Mouse (Mus musculus) midbrain, embryonic 11.5 days (tissue): ENCODE data around the gene Slc37a3. TPM values are rescaled to one million over a fixed set of nuclear protein-coding genes. Genes with fewer than 3 reads are reported as not detected.

Experiments used
- ATAC-seq: fragments of 200-750 bp; cut with Nextera tagmentation; 2 replicates; pipeline ENCODE4 v1.8.0; 2017; ENCODE audit warnings: moderate TSS enrichment, moderate library complexity; ENCODE audit not compliant: low FRiP score
- DNase-seq: peaks from one replicate; pipeline ENCODE4 v3.0.0; 2015; ENCODE audit warnings: low spot score; ENCODE audit errors: missing footprints
- H3K27ac ChIP-seq: fragments of 300-500 bp; sonication (generic); 2 replicates; pipeline ENCODE4 v1.5.1; 2014; ENCODE audit warnings: low read depth, low read length
- H3K27me3 ChIP-seq: fragments of 300-500 bp; sonication (generic); 2 replicates; pipeline ENCODE4 v1.6.1; 2014; ENCODE audit warnings: mild to moderate bottlenecking, low read length, moderate library complexity, mixed read lengths; ENCODE audit not compliant: control insufficient read depth, insufficient read depth
- H3K36me3 ChIP-seq: fragments of 300-500 bp; sonication (generic); 2 replicates; pipeline ENCODE4 v1.6.1; 2014; ENCODE audit warnings: mild to moderate bottlenecking, low read length, moderate library complexity, mixed read lengths; ENCODE audit not compliant: control insufficient read depth, insufficient read depth
- H3K4me1 ChIP-seq: fragments of 300-500 bp; sonication (generic); 2 replicates; pipeline ENCODE4 v1.6.1; 2014; ENCODE audit warnings: low read length; ENCODE audit not compliant: control insufficient read depth, insufficient read depth
- H3K4me2 ChIP-seq: fragments of 300-500 bp; sonication (generic); 2 replicates; pipeline ENCODE4 v1.6.1; 2014; ENCODE audit warnings: mild to moderate bottlenecking, moderate library complexity
- H3K4me3 ChIP-seq: fragments of 300-500 bp; sonication (generic); 2 replicates; pipeline ENCODE4 v1.5.1; 2014; ENCODE audit warnings: low read depth, low read length
- H3K9ac ChIP-seq: fragments of 300-500 bp; sonication (generic); 2 replicates; pipeline ENCODE4 v1.6.1; 2014; ENCODE audit warnings: low read length
- H3K9me3 ChIP-seq: fragments of 300-500 bp; sonication (generic); 2 replicates; pipeline ENCODE4 v1.6.1; 2016; ENCODE audit warnings: low read length; ENCODE audit not compliant: control insufficient read depth
- WGBS: fragments of 180-500 bp; shearing (Covaris S2); extraction: QIAGEN DNeasy Blood & Tissue Kit; methylation state at CpG from one replicate; pipeline ENCODE4 v1.1.7; 2014; 5-methylcytosine and 5-hydroxymethylcytosine counted together
- polyA plus RNA-seq: library from polyadenylated mRNA; unstranded; fragments of >200 nt; fragmentation: Nextera tagmentation; extraction: Ambion mirVana; gene quantifications from 2 replicates; pipeline ENCODE4 v1.2.1, GENCODE M21; 2014

Slc37a3 gene
- polyA plus RNA-seq, 1 experiment from 2014 or later = 43.6 TPM

DNA sequence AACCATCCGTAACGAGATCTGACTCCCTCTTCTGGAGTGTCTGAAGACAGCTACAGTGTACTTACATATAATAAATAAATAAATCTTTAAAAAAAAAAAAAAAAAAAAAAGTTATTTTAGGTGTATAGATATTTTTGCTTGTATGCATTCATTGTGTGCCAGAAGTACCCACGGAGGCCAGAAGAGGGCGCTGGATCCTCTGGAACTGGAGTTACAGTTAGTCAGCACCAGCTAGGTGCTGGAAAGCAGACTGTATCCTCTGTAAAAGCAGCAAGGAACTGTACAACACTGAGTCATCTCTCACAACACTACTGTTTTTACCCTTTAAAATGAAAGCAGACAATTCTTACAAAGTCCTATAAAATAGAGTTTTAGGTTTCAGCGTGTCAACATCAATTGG, 38.3 kb upstream of the Slc37a3 start:
- no peaks in the 10 kb centered on the region for H3K27me3 ChIP-seq
- DNase-seq = peak; percentile 90
- 0 out of 2 replicates have a peak, but pooled peaks cover 4% of the 10 kb centered on the region for H3K4me1 ChIP-seq
- H3K9me3 ChIP-seq = no peaks in the 10 kb centered on the region
- no peak overlapping the region for H3K4me2 ChIP-seq
- no peak overlapping the region for H3K4me3 ChIP-seq
- no peaks in the 10 kb centered on the region for H3K36me3 ChIP-seq
- no peak overlapping the region for H3K27ac ChIP-seq
- whole genome bisulfite sequencing = 47% methylated on average over 3 of the region's 5 CpGs
- H3K9ac ChIP-seq = no peak overlapping the region
- no peak for ATAC-seq

DNA sequence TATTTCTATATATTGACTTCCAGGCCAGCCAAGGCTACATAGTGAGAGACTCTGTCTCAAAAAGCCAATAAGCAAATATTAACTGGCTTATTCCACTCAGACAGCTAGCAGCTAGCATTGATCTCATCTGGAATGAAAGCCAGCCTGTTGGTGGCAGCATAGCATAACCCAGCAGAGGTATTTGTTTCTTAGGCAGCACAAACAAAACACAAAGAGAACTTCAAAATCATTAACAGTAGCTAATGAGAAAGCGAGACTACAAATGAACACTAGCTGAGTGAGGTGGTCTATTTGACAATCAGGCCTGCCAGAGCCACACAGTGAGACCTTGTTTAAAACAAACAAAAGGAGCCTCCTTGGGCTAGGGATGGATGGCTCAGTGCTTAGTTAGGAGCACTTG, 36.6 kb upstream of the Slc37a3 start:
- no peak for ATAC-seq
- no peak overlapping the region for H3K27ac ChIP-seq
- WGBS = 95% methylated on average over 1 of the region's 1 CpGs

DNA sequence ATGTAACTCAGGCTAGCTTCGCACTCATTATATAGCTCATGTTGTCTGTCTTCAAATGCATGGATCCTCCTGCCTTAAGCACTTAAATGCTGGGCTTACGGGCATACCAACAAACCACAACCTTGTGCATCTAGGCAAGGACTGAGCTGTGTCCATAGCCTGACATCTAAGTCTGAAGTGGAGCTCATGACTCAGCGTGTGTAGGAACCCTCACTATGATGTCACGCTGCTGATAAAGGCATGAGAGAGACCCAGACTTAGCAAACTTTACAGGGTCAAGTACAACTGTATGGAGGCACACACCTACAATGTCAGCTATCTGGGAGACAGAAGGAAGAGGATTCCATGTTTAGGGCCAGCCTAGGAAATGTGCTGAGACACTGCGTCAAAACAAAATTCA, 29.0 kb upstream of the Slc37a3 start:
- Histone ChIP-seq H3K4me3 (no peak overlapping the region), H3K36me3 (peaks cover 9% of the 10 kb centered on the region), H3K4me2 (no peak overlapping the region), H3K27me3 (no peaks in the 10 kb centered on the region), H3K9me3 (no peaks in the 10 kb centered on the region), H3K9ac (no peak overlapping the region), H3K4me1 (no peaks in the 10 kb centered on the region), H3K27ac (no peak overlapping the region)
- no peak for ATAC-seq
- DNase-seq = no peak
- 96% methylated on average over 5 of the region's 5 CpGs for WGBS

More for the DNA sequence above, 36.6 kb upstream of the Slc37a3 start:
- Histone ChIP-seq H3K36me3 (no peaks in the 10 kb centered on the region), H3K4me2 (no peak overlapping the region), H3K27me3 (no peaks in the 10 kb centered on the region), H3K9me3 (no peaks in the 10 kb centered on the region), H3K9ac (no peak overlapping the region), H3K4me3 (no peak overlapping the region), H3K4me1 (0 out of 2 replicates have a peak, but pooled peaks cover 4% of the 10 kb centered on the region)
- no peak for DNase-seq

DNA sequence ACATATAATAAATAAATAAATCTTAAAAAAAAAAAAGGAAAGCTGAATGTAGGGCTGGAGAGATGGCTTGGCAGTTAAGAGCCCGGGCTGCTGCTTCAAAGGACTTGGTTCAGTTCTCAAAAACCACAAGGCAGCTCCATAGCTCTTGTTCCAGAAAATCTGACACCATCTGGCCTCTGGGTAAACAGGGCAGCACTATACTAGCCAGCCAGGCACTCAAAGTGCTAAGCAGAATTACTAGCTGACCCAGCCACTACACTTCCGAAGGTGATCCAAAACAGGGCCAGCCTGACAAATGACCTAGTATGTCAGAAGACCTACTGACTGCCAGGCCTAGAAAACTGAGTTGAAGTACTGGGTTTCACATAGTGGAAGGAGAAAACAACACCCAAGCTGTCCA, 25.7 kb upstream of the Slc37a3 start:
- Histone ChIP-seq H3K9ac (no peak overlapping the region), H3K9me3 (no peaks in the 10 kb centered on the region), H3K4me3 (no peak overlapping the region), H3K27ac (no peak overlapping the region), H3K36me3 (peaks cover 9% of the 10 kb centered on the region), H3K4me1 (no peaks in the 10 kb centered on the region), H3K27me3 (no peaks in the 10 kb centered on the region), H3K4me2 (no peak overlapping the region)
- no peak for ATAC-seq
- no peak for DNase-seq
- 98% methylated on average over 2 of the region's 2 CpGs for WGBS

DNA sequence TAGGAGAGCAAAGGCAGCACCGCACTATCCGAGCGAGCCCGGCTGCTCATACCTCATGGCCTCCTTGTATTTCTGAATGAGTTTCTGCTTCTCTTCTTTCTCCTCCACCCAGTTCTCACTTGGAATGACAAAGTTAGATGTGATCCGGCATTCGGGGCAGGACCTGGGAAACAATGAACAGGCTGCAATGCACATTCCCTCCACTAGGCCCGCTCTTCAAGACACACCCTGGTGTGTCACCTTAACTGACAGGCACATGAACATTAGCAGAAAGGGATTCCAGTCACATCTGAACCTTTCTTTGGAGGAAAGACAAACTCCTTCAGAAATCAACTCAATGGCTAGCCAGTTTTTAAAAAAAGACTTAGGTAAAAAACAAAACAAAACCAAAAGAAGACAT, 22.9 kb upstream of the Slc37a3 start:
- DNase-seq = peak; percentile 94
- ATAC-seq = no peak
- Histone ChIP-seq H3K9ac (no peak overlapping the region), H3K27ac (no peak overlapping the region), H3K9me3 (no peaks in the 10 kb centered on the region), H3K27me3 (no peaks in the 10 kb centered on the region), H3K4me3 (no peak overlapping the region), H3K36me3 (peaks cover 8% of the 10 kb centered on the region), H3K4me1 (no peaks in the 10 kb centered on the region), H3K4me2 (no peak overlapping the region)
- WGBS = 67% methylated on average over 7 of the region's 7 CpGs

DNA sequence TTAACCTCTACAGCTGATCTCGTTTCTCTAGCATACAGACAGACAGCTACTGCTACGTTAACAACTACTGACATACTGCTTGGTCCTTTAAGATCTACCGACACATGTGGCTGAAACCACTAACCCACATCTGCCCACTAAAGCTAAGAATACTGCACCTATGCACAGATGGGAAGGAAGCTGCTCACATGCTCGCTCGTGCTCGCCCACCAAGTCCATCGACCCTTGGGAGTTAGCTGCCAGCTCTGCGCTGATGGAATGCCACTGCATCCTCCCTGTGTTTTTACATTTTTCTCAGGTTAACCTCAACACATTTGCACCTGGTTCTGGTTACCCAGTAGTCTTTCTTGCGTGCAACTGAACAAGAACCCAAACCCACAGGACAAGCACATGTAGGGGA, 20.9 kb upstream of the Slc37a3 start:
- ATAC-seq = no peak
- Histone ChIP-seq H3K4me1 (no peaks in the 10 kb centered on the region), H3K27ac (no peak overlapping the region), H3K27me3 (no peaks in the 10 kb centered on the region), H3K9me3 (no peaks in the 10 kb centered on the region), H3K4me2 (no peak overlapping the region), H3K9ac (no peak overlapping the region), H3K36me3 (no peaks in the 10 kb centered on the region), H3K4me3 (no peak overlapping the region)
- WGBS = 92% methylated on average over 9 of the region's 9 CpGs
- no peak for DNase-seq

- Histone ChIP-seq H3K9ac (no peak overlapping the region), H3K4me1 (no peaks in the 10 kb centered on the region), H3K27ac (no peak overlapping the region), H3K36me3 (no peaks in the 10 kb centered on the region), H3K9me3 (no peaks in the 10 kb centered on the region), H3K27me3 (no peaks in the 10 kb centered on the region), H3K4me3 (no peak overlapping the region), H3K4me2 (no peak overlapping the region)
- WGBS = 94% methylated on average over 6 of the region's 6 CpGs
- DNase-seq = no peak
- ATAC-seq = no peak
These were observed 19.6 kb upstream of the Slc37a3 start for GRCm38 (mm10) chr6:39397046-39397445.

- Histone ChIP-seq H3K4me1 (no peaks in the 10 kb centered on the region), H3K36me3 (no peaks in the 10 kb centered on the region), H3K9me3 (no peaks in the 10 kb centered on the region), H3K9ac (no peak overlapping the region), H3K4me2 (no peak overlapping the region), H3K4me3 (no peak overlapping the region), H3K27ac (no peak overlapping the region), H3K27me3 (no peaks in the 10 kb centered on the region)
- DNase-seq (no peak), ATAC-seq (no peak)
- 87% methylated on average over 4 of the region's 4 CpGs for WGBS
These were observed 18.4 kb upstream of the Slc37a3 start for GRCm38 (mm10) chr6:39395916-39396315.

DNA sequence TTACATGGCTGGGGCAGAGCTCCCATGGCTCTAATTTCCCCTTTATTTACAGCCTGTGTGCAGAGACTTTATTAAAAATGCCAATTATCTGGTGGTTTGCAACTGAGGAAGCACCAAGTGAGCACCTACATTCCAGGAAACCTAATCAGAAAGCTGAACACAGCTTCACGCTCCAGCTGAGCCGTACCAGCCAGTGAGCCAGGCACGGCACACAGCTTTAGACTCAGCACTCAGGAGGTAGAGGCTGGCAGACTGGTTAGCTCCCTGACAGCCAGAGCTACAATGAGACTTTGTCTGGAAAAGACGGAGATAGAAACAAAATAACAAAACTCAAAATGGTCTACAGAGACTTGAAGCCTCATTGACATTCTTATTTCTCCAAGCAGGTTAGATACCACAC, 18.0 kb upstream of the Slc37a3 start:
- no peak overlapping the region for H3K4me3 ChIP-seq
- H3K4me1 ChIP-seq = no peaks in the 10 kb centered on the region
- H3K36me3 ChIP-seq = no peaks in the 10 kb centered on the region
- no peak overlapping the region for H3K9ac ChIP-seq
- no peak overlapping the region for H3K4me2 ChIP-seq
- 80% methylated on average over 4 of the region's 4 CpGs for WGBS
- DNase-seq (no peak), ATAC-seq (no peak)
- no peaks in the 10 kb centered on the region for H3K27me3 ChIP-seq
- H3K27ac ChIP-seq = no peak overlapping the region
- H3K9me3 ChIP-seq = no peaks in the 10 kb centered on the region

DNA sequence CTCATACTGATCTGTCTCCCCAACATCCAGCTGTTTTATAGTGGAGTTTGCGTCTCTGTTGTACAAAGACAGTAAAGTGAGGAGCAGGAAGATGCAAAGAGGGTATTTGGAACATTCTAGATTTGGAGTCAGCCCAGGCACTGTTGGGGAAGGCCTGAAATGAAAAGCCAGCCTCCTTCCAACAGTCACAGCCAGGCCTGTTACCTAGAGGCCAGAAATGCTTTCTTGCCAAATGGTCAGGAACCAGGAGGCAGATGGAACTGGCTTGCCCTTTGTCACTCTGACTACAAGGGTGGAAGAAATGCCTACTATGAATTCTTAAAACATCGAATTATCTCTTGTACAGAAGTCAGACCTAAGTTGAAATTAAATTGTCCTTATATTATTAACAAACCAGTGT, 12.5 kb upstream of the Slc37a3 start:
- no peaks in the 10 kb centered on the region for H3K4me1 ChIP-seq
- H3K36me3 ChIP-seq = no peaks in the 10 kb centered on the region
- H3K9me3 ChIP-seq = no peaks in the 10 kb centered on the region
- H3K4me2 ChIP-seq = no peak overlapping the region
- ATAC-seq (no peak), DNase-seq (no peak)
- no peaks in the 10 kb centered on the region for H3K27me3 ChIP-seq
- no peak overlapping the region for H3K4me3 ChIP-seq
- H3K9ac ChIP-seq = no peak overlapping the region
- no peak overlapping the region for H3K27ac ChIP-seq
- WGBS = 88% methylated on average over 2 of the region's 2 CpGs
